Comparison of ENCODE assay signal across 9 mouse cellular contexts in genomic region chr17:4906504-4906903, GRCm38 (mm10).
DNase-seq lines count a peak whose midpoint lies in the region; TF ChIP-seq lines count a peak whose summit lies in the region.
"Had no signal": no experiment of that assay in that cellular context is flagged by ENCODE, and none has a peak within 500 bp of the region (broad histone marks: within the 10 kb centered on the region; RNA-seq: fewer than 3 reads in every experiment).

No protein-coding gene starts in this region.

- no peaks in the 10 kb centered on the region for H3K27me3 ChIP-seq in limb, embryonic 10.5 days (ENCODE audit: low read depth, poor library complexity, severe bottlenecking)
- H3K27me3 ChIP-seq in kidney, adult 2 months (replicated peaks; ENCODE audit: control insufficient read depth, insufficient read depth, low read length) = no peaks in the 10 kb centered on the region; the same call in 1 of the 2 replicates

- no peak for TF ChIP-seq POLR2A in kidney, adult 2 months (IDR thresholded peaks at IDR 0.05; ENCODE audit: low read depth, low read length)

- peaks cover 8% of the 10 kb centered on the region for H3K4me1 ChIP-seq in limb, embryonic 10.5 days
- no peaks in the 10 kb centered on the region for H3K4me1 ChIP-seq in kidney, adult 2 months (ENCODE audit: control insufficient read depth, insufficient read depth, low read length)

- peak overlapping the region; percentile 97 for H3K27ac ChIP-seq in limb, embryonic 10.5 days
- H3K27ac ChIP-seq in kidney, adult 2 months (ENCODE audit: insufficient read depth, low read depth, low read length) = no peak overlapping the region

- no peaks in the 10 kb centered on the region for H3K9me3 ChIP-seq in limb, embryonic 10.5 days (replicated peaks)
- H3K9me3 ChIP-seq: megakaryocyte, embryonic 14.5 days had no signal

- TF ChIP-seq CTCF in kidney, adult 2 months (conservative IDR thresholded peaks at IDR 0.05; ENCODE audit: insufficient read depth, insufficient read length, low read depth, low read length) = no peak

- peak overlapping the region; percentile 64; the same call in 1 of the 2 replicates for H3K4me3 ChIP-seq in limb, embryonic 10.5 days
- H3K4me3 ChIP-seq in kidney, adult 2 months (ENCODE audit: insufficient read depth, low read depth, low read length) = no peak overlapping the region

- peak; percentile 26 for DNase-seq in cerebellum, adult 8-10 months
- DNase-seq in cerebellum, adult 11 months = no peak
- peak; percentile 39 to 48 for DNase-seq in right cerebral cortex, adult 2 months (ENCODE audit: low spot score in 2 of 2)
- DNase-seq in right cerebral cortex, postnatal 4 days = no peak
- DNase-seq in limb, embryonic 10.5 days (ENCODE audit: low spot score) = no peak
- DNase-seq in telencephalon, adult 2 months (ENCODE audit: low read depth, low spot score) = peak; percentile 48
- no peak for DNase-seq in yolk sac, embryonic 10.5 days (ENCODE audit: low spot score)
- DNase-seq in kidney, adult 2 months = no peak

- 57% methylated on average over 3 of the region's 3 CpGs for WGBS in limb, embryonic 10.5 days
- 79% methylated on average over 3 of the region's 3 CpGs for WGBS in kidney, adult 2 months

- no peaks in the 10 kb centered on the region for H3K36me3 ChIP-seq in limb, embryonic 10.5 days
- no peaks in the 10 kb centered on the region for H3K36me3 ChIP-seq in kidney, adult 2 months (ENCODE audit: control insufficient read depth, insufficient read depth, low read length)

Comparison
In these comparisons a context has a peak if more than half of its experiments do, and no peak if none do; other contexts are left out.
1. DNase-seq: peak in cerebellum, adult 8-10 months (single experiment), right cerebral cortex, adult 2 months (2 of 2) and telencephalon, adult 2 months (single experiment); none in cerebellum, adult 11 months (single experiment), right cerebral cortex, postnatal 4 days (single experiment), limb, embryonic 10.5 days (single experiment), yolk sac, embryonic 10.5 days (single experiment) and kidney, adult 2 months (single experiment).